Mouse (Mus musculus): ENCODE data around the gene Intu.
A peak's percentile ranks its signal among the peaks of the same experiment; 100 is the strongest.

Intu gene

GRCm38 (mm10) chr3:40531286-40532141 is at the start of gene Intu:
Gene Intu, plus strand, starts transcription at chr3:40531286.
- peak in 1 of 2 experiments; percentile 62 for DNase-seq (ENCODE audit: low spot score in 2 of 2)

- no peak for DNase-seq (ENCODE audit: low spot score in 2 of 2)
Observed at GRCm38 (mm10) chr3:40483221-40483654, 47.8 kb upstream of the Intu start.

- no peak for DNase-seq (ENCODE audit: low spot score in 2 of 2)
Observed at GRCm38 (mm10) chr3:40487381-40487780, 43.7 kb upstream of the Intu start.

GRCm38 (mm10) chr3:40491742-40492141 is 39.3 kb upstream of the Intu start:
- DNase-seq (ENCODE audit: low spot score in 2 of 2): no peak

- no peak for DNase-seq (ENCODE audit: low spot score in 2 of 2)
Observed at GRCm38 (mm10) chr3:40498898-40499297, 32.2 kb upstream of the Intu start.

- no peak for DNase-seq (ENCODE audit: low spot score in 2 of 2)
Observed at GRCm38 (mm10) chr3:40500157-40500808, 30.8 kb upstream of the Intu start.

GRCm38 (mm10) chr3:40504377-40504776 is 26.7 kb upstream of the Intu start:
- no peak for DNase-seq (ENCODE audit: low spot score in 2 of 2)

- no peak for DNase-seq (ENCODE audit: low spot score in 2 of 2)
Observed at GRCm38 (mm10) chr3:40505451-40506014, 25.6 kb upstream of the Intu start.

GRCm38 (mm10) chr3:40508927-40509576 is 22.0 kb upstream of the Intu start:
- DNase-seq (ENCODE audit: low spot score in 2 of 2): no peak

GRCm38 (mm10) chr3:40510567-40510966 is 20.5 kb upstream of the Intu start:
- DNase-seq (ENCODE audit: low spot score in 2 of 2): no peak

GRCm38 (mm10) chr3:40512936-40513829 is 17.9 kb upstream of the Intu start:
- no peak for DNase-seq (ENCODE audit: low spot score in 2 of 2)

- no peak for DNase-seq (ENCODE audit: low spot score in 2 of 2)
Observed at GRCm38 (mm10) chr3:40518240-40518639, 12.8 kb upstream of the Intu start.

- no peak for DNase-seq (ENCODE audit: low spot score in 2 of 2)
Observed at GRCm38 (mm10) chr3:40519555-40519954, 11.5 kb upstream of the Intu start.

- no peak for DNase-seq (ENCODE audit: low spot score in 2 of 2)
Observed at GRCm38 (mm10) chr3:40520567-40520966, 10.5 kb upstream of the Intu start.

- no peak for DNase-seq (ENCODE audit: low spot score in 2 of 2)
Observed at GRCm38 (mm10) chr3:40522446-40522845, 8.6 kb upstream of the Intu start.

GRCm38 (mm10) chr3:40522846-40523245 is 8.2 kb upstream of the Intu start:
- no peak for DNase-seq (ENCODE audit: low spot score in 2 of 2)

- DNase-seq (ENCODE audit: low spot score in 2 of 2): no peak
Observed at GRCm38 (mm10) chr3:40523371-40523783, 7.7 kb upstream of the Intu start.

GRCm38 (mm10) chr3:40524841-40525240 is 6.2 kb upstream of the Intu start:
- DNase-seq (ENCODE audit: low spot score in 2 of 2): no peak

- peak in 1 of 2 experiments; percentile 77 for DNase-seq (ENCODE audit: low spot score in 2 of 2)
Observed at GRCm38 (mm10) chr3:40525341-40525740, 5.7 kb upstream of the Intu start.

- DNase-seq (ENCODE audit: low spot score in 2 of 2): no peak
Observed at GRCm38 (mm10) chr3:40526095-40526494, 5.0 kb upstream of the Intu start.

GRCm38 (mm10) chr3:40527218-40527617 is 3.9 kb upstream of the Intu start:
- no peak for DNase-seq (ENCODE audit: low spot score in 2 of 2)
